Mouse (Mus musculus) liver, adult 2 months (tissue): ENCODE results near the gene Ppara. TPM values are rescaled to one million over a fixed set of nuclear protein-coding genes. Genes with fewer than 3 reads are reported as not detected.

ENCODE experiments used
- DNase-seq: peaks from one replicate; pipeline ENCODE4 v3.0.0-alpha.2; 2011; ENCODE audit warnings: low read depth, low spot score; ENCODE audit errors: extremely low read depth
- H3K27ac ChIP-seq: fragments of 200-500 bp; replicated peaks from 2 replicates; pipeline ENCODE4 v1.5.1; 2012; ENCODE audit warnings: low read depth, mild to moderate bottlenecking, control low read depth, inconsistent platforms, low read length; ENCODE audit not compliant: insufficient read depth
- H3K27me3 ChIP-seq: fragments of 200-500 bp; 2 replicates; pipeline ENCODE4 v1.6.1; 2012; ENCODE audit warnings: mild to moderate bottlenecking, moderate library complexity, low read length, inconsistent platforms; ENCODE audit not compliant: control insufficient read depth, insufficient read depth
- H3K36me3 ChIP-seq: fragments of 200-500 bp; 2 replicates; pipeline ENCODE4 v1.6.1; 2012; ENCODE audit warnings: low read length, inconsistent platforms; ENCODE audit not compliant: control insufficient read depth, insufficient read depth
- H3K4me1 ChIP-seq: fragments of 200-500 bp; 2 replicates; pipeline ENCODE4 v1.6.1; 2011; ENCODE audit warnings: low read length; ENCODE audit not compliant: control insufficient read depth, insufficient read depth
- H3K4me3 ChIP-seq: fragments of 200-500 bp; 2 replicates; pipeline ENCODE4 v1.5.1; 2011; ENCODE audit warnings: low read depth, mild to moderate bottlenecking, control low read depth, low read length, moderate library complexity; ENCODE audit not compliant: insufficient read depth
- H3K79me2 ChIP-seq: fragments of 200-500 bp; 2 replicates; pipeline ENCODE4 v1.6.1; 2012; ENCODE audit warnings: inconsistent platforms, mild to moderate bottlenecking, low read length, moderate library complexity; ENCODE audit not compliant: control insufficient read depth, insufficient read depth
- H3K9ac ChIP-seq: fragments of 200-500 bp; 2 replicates; pipeline ENCODE4 v1.6.1; 2012; ENCODE audit warnings: low read depth, mild to moderate bottlenecking, control low read depth, inconsistent platforms, low read length
- CTCF ChIP-seq: fragments of 200-500 bp; IDR thresholded peaks from 2 replicates; pipeline ENCODE4 v1.5.1; 2011; ENCODE audit warnings: low read depth, low read length, control low read depth
- POLR2A ChIP-seq: fragments of 200-500 bp; IDR thresholded peaks from 2 replicates; pipeline ENCODE4 v1.6.1; 2011; ENCODE audit warnings: low read length, control low read depth; ENCODE audit not compliant: insufficient read depth; ENCODE audit errors: extremely low read depth
- WGBS: fragments of 180-500 bp; shearing (Covaris S2); methylation state at CpG from one replicate; pipeline ENCODE4 v1.1.7; 2018; 5-methylcytosine and 5-hydroxymethylcytosine counted together
- polyA plus RNA-seq: library from polyadenylated mRNA; depleted of rRNA; stranded (reverse); fragments of >200 nt; gene quantifications from 2 replicates; pipeline ENCODE4 v1.2.3, GENCODE M21; 2012
- total RNA-seq: library from RNA; depleted of rRNA; stranded (reverse); fragments of >200 nt; gene quantifications from 2 replicates; pipeline ENCODE4 v1.2.3, GENCODE M21; 2014

Gene Ppara
- total and polyA plus RNA-seq, 2 experiments: 36.2 to 184 TPM

DNA sequence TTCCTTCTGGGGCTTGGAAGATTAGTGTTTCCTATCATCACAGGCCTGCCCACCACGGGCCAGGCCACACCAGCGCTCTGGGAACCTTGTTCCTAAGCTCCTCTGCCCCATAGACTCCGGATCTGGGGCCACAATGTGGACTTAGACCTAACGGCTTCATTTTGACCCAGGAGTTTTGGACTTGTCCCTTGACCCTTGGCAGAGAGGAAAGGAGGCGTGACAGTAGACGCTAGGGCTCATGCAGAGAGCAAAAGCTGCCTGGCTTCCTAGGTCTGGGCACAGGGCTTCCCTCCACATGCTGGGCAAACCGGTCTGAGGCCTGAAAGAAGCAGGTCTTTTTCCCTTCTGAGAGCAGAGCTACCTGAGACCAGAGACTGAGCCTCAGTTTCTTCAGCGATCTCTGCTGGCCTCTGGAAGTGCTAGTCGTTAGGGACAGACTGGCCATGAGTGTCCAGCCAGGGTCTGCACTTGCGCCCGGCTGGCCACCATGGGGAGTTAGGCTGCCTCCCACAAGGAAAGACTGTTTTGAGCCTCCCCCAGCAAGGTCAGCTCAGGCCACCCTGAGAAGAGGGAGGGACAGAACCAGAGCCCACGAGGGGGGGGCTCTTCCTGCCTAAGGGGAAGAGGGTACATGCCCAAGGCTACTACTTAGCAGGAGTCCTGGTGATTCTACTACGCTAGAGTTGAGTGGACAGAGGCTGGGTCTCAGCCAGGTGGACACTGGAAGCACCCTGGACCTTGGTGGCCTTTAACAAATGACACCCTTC lies 29.0 kb upstream of the Ppara start:
- DNase-seq: peak; percentile 99
- Histone ChIP-seq H3K79me2 (no peaks in the 10 kb centered on the region), H3K27me3 (no peaks in the 10 kb centered on the region), H3K27ac (peak overlapping the region; percentile 87), H3K4me3 (no peak overlapping the region), H3K36me3 (peaks cover 6% of the 10 kb centered on the region; the same call in 1 of the 2 replicates), H3K9ac (peak overlapping the region; percentile 38), H3K4me1 (peaks cover 64% of the 10 kb centered on the region)
- TF ChIP-seq POLR2A (no peak), CTCF (no peak)
- WGBS: 13% methylated on average over 13 of the region's 13 CpGs

DNA sequence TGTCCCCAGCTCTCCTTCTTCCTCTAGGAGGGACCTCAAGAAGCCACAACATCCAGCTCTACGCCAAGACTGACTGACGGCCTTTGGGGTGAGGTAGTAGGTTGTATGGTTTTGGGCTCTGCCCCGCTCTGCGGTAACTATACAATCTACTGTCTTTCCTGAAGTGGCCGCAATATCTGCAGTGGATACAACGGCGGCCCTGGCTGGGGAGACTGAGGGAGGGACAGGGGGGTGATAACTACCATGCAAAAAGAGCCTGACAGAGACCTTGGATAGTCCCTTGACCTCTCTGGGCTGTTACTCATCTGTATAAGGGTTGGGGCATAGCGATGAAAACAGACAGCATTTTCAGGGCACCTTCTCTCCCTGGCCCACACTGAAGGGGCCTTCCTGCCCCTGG lies 28.3 kb upstream of the Ppara start:
- TF ChIP-seq CTCF (no peak), POLR2A (no peak)
- Histone ChIP-seq H3K9ac (peak overlapping the region; percentile 32), H3K27ac (peak overlapping the region; percentile 79), H3K27me3 (no peaks in the 10 kb centered on the region), H3K4me1 (peaks cover 59% of the 10 kb centered on the region), H3K79me2 (no peaks in the 10 kb centered on the region), H3K4me3 (no peak overlapping the region), H3K36me3 (peaks cover 3% of the 10 kb centered on the region; the same call in 1 of the 2 replicates)
- DNase-seq: no peak
- WGBS: 72% methylated on average over 8 of the region's 8 CpGs

- Histone ChIP-seq H3K4me1 (peaks cover 56% of the 10 kb centered on the region), H3K9ac (peak overlapping the region; percentile 16; the same call in 1 of the 2 replicates), H3K4me3 (no peak overlapping the region), H3K27me3 (no peaks in the 10 kb centered on the region), H3K79me2 (no peaks in the 10 kb centered on the region), H3K36me3 (0 out of 2 replicates have a peak, but pooled peaks cover 1% of the 10 kb centered on the region), H3K27ac (peak overlapping the region; percentile 79)
- 41% methylated on average over 11 of the region's 11 CpGs for WGBS
- DNase-seq: peak; percentile 77
- TF ChIP-seq POLR2A (no peak), CTCF (no peak)
Measured at GRCm38 (mm10) chr15:85707017-85707416, 27.8 kb upstream of the Ppara start.

DNA sequence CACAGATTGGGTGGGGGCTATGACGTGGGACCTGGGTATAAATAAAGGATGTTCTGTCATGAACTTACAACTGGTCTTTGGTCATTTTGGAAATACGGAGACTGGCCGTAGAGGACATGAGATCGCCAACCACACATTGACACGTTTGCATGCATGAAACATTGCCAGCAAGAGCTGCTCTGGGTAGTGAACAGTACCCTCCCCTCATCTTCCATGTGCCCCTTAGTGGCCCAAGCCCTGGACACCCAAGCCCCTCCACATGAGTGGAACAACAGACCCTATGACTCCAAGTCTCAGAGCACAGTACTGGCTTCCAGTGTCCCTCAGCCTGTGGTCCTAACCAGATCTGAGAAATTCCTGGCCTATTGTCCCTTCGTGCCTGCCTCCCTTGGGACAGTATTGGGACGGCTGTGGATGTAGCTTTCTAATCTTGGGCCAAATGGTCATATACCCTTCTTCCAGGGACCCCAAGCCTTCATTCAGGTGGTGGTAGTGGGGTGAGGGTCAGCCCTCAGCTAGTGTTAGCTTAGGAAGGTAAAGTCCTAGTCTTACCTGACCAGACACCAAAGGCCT lies 27.2 kb upstream of the Ppara start:
- Histone ChIP-seq H3K27ac (peak overlapping the region; percentile 41), H3K27me3 (no peaks in the 10 kb centered on the region), H3K36me3 (0 out of 2 replicates have a peak, but pooled peaks cover 1% of the 10 kb centered on the region), H3K79me2 (no peaks in the 10 kb centered on the region), H3K9ac (no peak overlapping the region), H3K4me3 (no peak overlapping the region), H3K4me1 (peaks cover 51% of the 10 kb centered on the region)
- TF ChIP-seq CTCF: no peak
- TF ChIP-seq POLR2A: no peak
- 66% methylated on average over 7 of the region's 7 CpGs for WGBS
- DNase-seq: no peak

- Histone ChIP-seq H3K27me3 (no peaks in the 10 kb centered on the region), H3K27ac (no peak overlapping the region), H3K4me3 (no peak overlapping the region), H3K4me1 (peaks cover 47% of the 10 kb centered on the region), H3K79me2 (no peaks in the 10 kb centered on the region), H3K9ac (no peak overlapping the region), H3K36me3 (0 out of 2 replicates have a peak, but pooled peaks cover 1% of the 10 kb centered on the region)
- WGBS: 14% methylated on average over 2 of the region's 2 CpGs
- DNase-seq: peak; percentile 52
- TF ChIP-seq POLR2A (no peak), CTCF (no peak)
Measured at GRCm38 (mm10) chr15:85708217-85708616, 26.6 kb upstream of the Ppara start.
